Mouse (Mus musculus) cortical plate, adult 2 months (tissue): ENCODE measurements around the gene Gm10645. TPM values are rescaled to one million over a fixed set of nuclear protein-coding genes. Genes with fewer than 3 reads are reported as not detected.

ENCODE experiments used
- H3K27ac ChIP-seq: fragments of 200-500 bp; 2 replicates; pipeline ENCODE4 v1.5.1; 2012; ENCODE audit warnings: low read length, control low read depth, inconsistent platforms; ENCODE audit not compliant: insufficient read depth
- H3K4me1 ChIP-seq: fragments of 200-500 bp; 2 replicates; pipeline ENCODE4 v1.6.1; 2011; ENCODE audit warnings: low read length; ENCODE audit not compliant: control insufficient read depth, insufficient read depth
- H3K4me3 ChIP-seq: fragments of 200-500 bp; 2 replicates; pipeline ENCODE4 v1.5.1; 2011; ENCODE audit warnings: mild to moderate bottlenecking, low read length, control low read depth; ENCODE audit not compliant: insufficient read depth
- CTCF ChIP-seq: fragments of 200-500 bp; IDR thresholded peaks from 2 replicates; pipeline ENCODE4 v1.5.1; 2011; ENCODE audit warnings: mild to moderate bottlenecking, control low read depth, low read length; ENCODE audit not compliant: insufficient read depth; ENCODE audit errors: extremely low read depth
- POLR2A ChIP-seq: fragments of 200-500 bp; IDR thresholded peaks from 2 replicates; pipeline ENCODE4 v1.6.1; 2011; ENCODE audit warnings: mild to moderate bottlenecking, low read length, control low read depth; ENCODE audit not compliant: insufficient read depth; ENCODE audit errors: extremely low read depth
- polyA plus RNA-seq: library from polyadenylated mRNA; depleted of rRNA; stranded (reverse); fragments of >200 nt; gene quantifications from 2 replicates; pipeline ENCODE4 v1.2.3, GENCODE M21; 2012; rRNA removed

Gene Gm10645
- polyA plus RNA-seq = 2.9 and 3.4 TPM in 2 replicates

- peak within 1 kb of the TSS; percentile 96 for H3K27ac ChIP-seq
- H3K4me3 ChIP-seq = peak within 1 kb of the TSS; percentile 62
- H3K4me1 ChIP-seq = peaks cover 4% of the 10 kb centered on the region; the same call in 1 of the 2 replicates
- TF ChIP-seq CTCF = no peak
- peak; percentile 30; the same call in 1 of the 2 replicates for TF ChIP-seq POLR2A
These were observed at the start of gene Gm10645 for GRCm38 (mm10) chr8:83165931-83166867. Gene Gm10645 (minus strand): TSS chr8:83166170.

- no peak overlapping the region for H3K27ac ChIP-seq
These were observed 49.1 kb upstream of the Gm10645 start for GRCm38 (mm10) chr8:83215065-83215464.

GRCm38 (mm10) chr8:83210676-83211075, 44.7 kb upstream of the Gm10645 start:
- TF ChIP-seq CTCF (no peak), POLR2A (no peak)
- peaks cover 1% of the 10 kb centered on the region for H3K4me1 ChIP-seq
- no peak overlapping the region for H3K27ac ChIP-seq

More at GRCm38 (mm10) chr8:83215065-83215464, 49.1 kb upstream of the Gm10645 start:
- Histone ChIP-seq H3K4me1 (peaks cover 3% of the 10 kb centered on the region), H3K4me3 (no peak overlapping the region)
- TF ChIP-seq CTCF (no peak), POLR2A (no peak)

GRCm38 (mm10) chr8:83209581-83209980, 43.6 kb upstream of the Gm10645 start:
- TF ChIP-seq CTCF = no peak
- TF ChIP-seq POLR2A = no peak
- no peak overlapping the region for H3K4me3 ChIP-seq
- H3K4me1 ChIP-seq = peaks cover 3% of the 10 kb centered on the region
- no peak overlapping the region for H3K27ac ChIP-seq

More at GRCm38 (mm10) chr8:83210676-83211075, 44.7 kb upstream of the Gm10645 start:
- H3K4me3 ChIP-seq = no peak overlapping the region

GRCm38 (mm10) chr8:83205907-83206306, 39.9 kb upstream of the Gm10645 start:
- TF ChIP-seq POLR2A (no peak), CTCF (no peak)
- peaks cover 3% of the 10 kb centered on the region for H3K4me1 ChIP-seq
- no peak overlapping the region; the same call in 1 of the 2 replicates for H3K4me3 ChIP-seq
- no peak overlapping the region for H3K27ac ChIP-seq

DNA sequence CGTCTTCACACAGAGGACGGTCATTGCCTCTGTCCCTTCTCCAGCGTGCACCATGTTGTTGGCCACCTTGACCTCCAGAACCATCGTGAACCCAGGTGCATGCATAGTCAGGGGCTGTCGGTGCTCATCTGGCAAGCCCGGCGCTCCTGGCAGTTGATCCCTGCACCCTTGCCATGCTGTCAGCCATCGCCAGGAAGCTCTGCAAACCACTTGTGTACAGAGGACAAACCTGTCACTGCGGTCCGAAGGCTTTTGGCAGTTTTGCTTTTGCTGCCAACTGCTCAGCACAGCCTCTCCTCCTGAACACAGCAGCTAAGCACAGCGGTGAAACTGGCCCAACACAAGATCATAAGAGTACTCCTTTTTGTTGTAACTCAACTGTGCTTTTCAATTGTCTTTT, 37.0 kb upstream of the Gm10645 start:
- Histone ChIP-seq H3K4me3 (no peak overlapping the region), H3K27ac (no peak overlapping the region), H3K4me1 (peaks cover 4% of the 10 kb centered on the region)
- TF ChIP-seq POLR2A = no peak
- no peak for TF ChIP-seq CTCF

DNA sequence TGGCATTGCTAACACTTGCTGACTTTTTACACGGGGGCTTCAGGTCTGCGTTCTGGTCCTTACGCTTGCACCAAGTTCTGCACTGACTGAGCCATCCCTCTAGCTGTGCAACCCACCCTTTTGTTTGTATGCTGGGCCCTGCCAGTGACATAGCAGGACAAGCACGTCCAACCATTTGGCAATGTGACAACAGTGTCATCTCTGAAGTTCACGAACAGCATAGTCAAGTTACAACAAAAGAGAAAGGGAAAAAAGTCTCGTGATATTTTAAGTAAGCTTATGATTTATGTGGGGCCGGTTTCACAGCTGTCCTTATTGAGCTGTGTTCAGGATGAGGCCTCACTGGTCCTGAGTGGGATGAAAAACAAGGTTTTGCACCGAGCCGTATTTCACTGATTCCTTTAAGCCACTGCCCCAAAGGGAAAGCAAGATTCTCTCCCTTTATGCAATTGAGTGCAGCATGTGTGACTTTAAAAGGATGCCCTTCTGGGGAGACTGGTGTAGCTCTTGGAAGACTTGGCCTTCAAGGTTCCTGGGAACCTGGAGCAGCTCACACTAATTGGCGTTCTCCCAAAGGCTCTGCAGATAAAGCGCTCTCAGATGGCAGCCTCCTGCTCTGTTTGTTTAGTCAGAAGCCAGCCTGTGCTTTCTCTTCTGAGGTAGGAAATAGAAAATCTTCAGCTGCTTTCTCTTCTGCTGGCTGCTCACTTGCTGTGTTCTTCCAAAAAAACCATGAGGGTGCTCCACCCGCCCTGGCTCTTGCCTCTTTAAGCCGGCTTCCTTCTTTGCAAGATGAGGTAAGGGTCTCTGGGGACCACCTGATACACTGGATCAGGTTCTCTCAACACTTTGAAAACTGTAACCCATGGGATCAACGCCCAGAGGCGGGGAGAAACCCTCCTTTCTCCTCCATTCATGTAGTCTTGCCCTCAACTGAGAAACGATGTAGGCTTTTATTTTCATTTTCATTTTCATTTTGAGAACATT, 34.5 kb upstream of the Gm10645 start:
- Histone ChIP-seq H3K27ac (0 out of 2 replicates have a peak overlapping the region, but pooled peaks have one; percentile 19), H3K4me3 (no peak overlapping the region), H3K4me1 (peaks cover 12% of the 10 kb centered on the region)
- no peak for TF ChIP-seq CTCF
- no peak for TF ChIP-seq POLR2A

- Histone ChIP-seq H3K27ac (no peak overlapping the region), H3K4me1 (peaks cover 13% of the 10 kb centered on the region), H3K4me3 (no peak overlapping the region)
- no peak for TF ChIP-seq CTCF
- TF ChIP-seq POLR2A = no peak
These were observed 33.7 kb upstream of the Gm10645 start for GRCm38 (mm10) chr8:83199715-83200114.

- no peak overlapping the region for H3K27ac ChIP-seq
- TF ChIP-seq CTCF = no peak
- TF ChIP-seq POLR2A = no peak
- peaks cover 13% of the 10 kb centered on the region for H3K4me1 ChIP-seq
- no peak overlapping the region for H3K4me3 ChIP-seq
These were observed 30.1 kb upstream of the Gm10645 start for GRCm38 (mm10) chr8:83196088-83196487.
